Mouse (Mus musculus) cerebellum, postnatal 14 days (tissue): Measurements from ENCODE around the gene Cacna1i.

Experiments used
- DNase-seq, 2 experiments: peaks; one replicate each; pipeline ENCODE4 v3.0.0; 2021; ENCODE audit warnings: mixed read lengths in 2 of 2

Cacna1i gene

DNA sequence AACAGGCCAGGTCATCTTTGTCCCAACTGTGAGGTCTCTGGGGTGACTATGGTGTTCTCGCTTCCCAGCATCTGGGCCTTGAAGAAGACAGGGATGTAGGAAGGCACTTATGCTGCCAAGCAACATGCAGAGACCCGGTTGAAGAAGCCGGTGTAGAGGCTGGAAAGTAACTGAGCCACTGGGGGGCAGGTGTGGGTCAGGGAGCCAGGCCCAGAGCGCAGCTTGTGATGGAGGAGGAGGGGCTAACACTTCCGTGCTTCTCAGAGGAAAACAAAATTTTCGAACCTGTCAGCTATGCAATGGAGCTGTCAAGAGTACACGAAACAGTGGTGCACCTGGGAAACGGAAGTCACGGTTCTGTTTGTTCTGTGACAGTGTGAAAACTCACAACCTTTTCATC, 9.9 kb upstream of the Cacna1i start:
- peak; percentile 68 to 72 for DNase-seq

DNA sequence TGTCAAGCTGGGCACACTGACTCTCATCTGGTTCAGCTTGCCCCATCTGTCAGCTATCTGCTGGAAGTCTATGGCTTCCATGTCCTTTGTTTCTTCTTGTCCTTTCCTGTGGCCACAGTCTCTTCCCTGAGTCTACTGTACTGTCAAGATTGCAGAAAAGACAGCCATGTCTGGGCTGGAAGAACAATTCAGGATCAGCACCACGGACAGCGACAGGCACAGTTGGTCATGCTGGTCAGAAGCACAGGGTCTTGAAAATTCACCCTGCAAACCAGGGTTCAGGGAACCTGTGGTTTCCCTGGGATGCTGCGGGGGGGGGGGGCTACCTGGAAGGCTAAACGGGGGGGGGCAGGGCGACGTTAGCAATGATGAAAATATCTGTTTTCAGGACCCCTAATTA, 9.4 kb upstream of the Cacna1i start:
- peak in 1 of 2 experiments; percentile 39 for DNase-seq

DNA sequence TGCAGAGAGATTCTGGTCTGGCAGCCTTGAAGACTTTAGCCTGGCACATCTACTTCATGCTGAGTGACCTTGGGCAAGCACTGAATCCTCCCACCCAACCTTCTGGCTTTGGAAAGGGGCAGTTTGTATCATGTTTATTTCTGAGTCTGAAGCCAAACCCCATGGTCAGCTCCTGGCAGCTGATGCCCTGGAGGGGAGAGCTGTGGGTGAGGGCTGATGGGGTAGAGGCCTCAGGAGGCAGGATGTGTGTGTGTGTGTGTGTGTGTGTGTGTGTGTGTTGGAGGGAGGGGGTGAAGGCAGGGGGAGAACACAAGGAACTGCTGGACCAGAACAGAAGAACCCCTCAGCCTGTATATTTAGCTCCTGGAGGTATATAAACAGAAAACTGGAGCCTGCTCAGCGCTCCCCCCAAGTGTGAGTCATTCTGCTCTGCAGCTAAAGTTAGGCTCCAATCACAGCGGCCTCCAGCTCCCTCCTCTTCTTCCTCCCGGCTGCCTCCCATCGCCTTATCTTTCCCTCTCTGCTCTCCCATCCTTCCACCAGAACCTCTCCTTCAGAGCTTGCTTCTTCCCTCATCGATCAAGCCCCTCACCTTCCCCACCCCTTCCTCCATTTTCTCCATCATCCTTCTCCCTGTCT, 8.8 kb upstream of the Cacna1i start:
- DNase-seq = peak; percentile 63 to 75

- peak in 1 of 2 experiments; percentile 37 for DNase-seq
Measured at GRCm38 (mm10) chr15:80279053-80279452, 8.0 kb upstream of the Cacna1i start.

DNA sequence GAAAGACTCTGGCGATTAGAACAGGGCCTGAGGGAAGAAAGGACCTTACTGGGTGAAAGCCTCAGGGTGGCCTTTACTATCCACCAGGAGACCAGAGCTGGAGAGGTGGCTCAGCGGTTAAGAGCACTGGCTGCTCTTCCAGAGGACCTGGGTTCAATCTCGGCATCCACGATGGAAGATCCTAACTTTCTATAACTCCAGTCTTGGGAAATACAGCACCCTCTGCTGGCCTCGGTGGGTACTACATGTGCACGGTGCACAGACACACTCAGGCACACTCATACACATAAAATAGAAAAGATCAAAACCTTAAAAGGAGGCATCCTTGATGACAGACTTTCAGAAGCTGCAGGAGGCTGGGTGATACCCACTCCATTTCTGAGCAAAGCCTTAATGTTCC, 6.4 kb upstream of the Cacna1i start:
- peak; percentile 66 to 81 for DNase-seq

DNA sequence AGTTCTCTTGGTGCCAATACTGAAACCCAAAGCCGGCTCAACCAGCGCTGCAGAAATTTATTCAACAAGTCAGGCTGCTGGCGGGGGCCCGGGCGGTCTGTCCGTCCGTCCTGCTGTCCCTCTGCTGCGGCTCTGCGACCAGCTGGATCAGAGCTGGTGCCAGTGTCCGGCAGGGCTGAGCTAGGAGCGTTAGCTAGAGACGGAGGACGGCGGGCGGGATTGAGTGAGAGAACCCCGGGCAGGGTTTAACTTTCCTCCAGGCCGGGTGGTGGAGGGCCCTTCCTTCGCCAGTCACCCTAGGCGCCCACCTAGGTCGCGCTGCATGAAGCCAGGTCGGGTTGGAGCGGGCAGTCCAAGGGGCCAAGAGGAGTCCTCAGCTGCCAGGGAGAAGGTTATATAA, 998 bp downstream of the Cacna1i start:
- DNase-seq = peak; percentile 73 to 74

DNA sequence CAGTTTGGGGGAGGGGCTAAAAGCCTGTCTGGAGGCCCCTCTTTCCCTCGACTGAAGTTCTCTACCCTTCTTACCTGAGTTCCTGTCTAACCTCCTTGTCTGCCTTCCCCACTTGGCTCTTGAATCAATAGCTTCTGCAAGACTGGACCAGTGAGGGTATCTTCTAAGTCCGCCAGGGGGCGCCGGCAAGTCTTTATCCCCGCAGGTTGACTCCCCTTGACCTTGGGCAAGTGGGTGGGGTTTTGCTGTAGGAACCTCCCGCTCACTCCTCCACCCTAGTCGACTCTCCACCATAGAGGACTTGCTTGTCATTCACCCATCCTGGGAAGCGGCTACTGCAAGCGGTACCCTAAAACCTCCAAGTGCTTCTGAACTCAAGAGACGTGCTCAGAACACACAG, 2.4 kb downstream of the Cacna1i start:
- peak; percentile 84 to 85 for DNase-seq

GRCm38 (mm10) chr15:80297146-80297545, 10.1 kb downstream of the Cacna1i start:
- no peak for DNase-seq

GRCm38 (mm10) chr15:80303779-80304178, 16.7 kb downstream of the Cacna1i start:
- no peak for DNase-seq

DNA sequence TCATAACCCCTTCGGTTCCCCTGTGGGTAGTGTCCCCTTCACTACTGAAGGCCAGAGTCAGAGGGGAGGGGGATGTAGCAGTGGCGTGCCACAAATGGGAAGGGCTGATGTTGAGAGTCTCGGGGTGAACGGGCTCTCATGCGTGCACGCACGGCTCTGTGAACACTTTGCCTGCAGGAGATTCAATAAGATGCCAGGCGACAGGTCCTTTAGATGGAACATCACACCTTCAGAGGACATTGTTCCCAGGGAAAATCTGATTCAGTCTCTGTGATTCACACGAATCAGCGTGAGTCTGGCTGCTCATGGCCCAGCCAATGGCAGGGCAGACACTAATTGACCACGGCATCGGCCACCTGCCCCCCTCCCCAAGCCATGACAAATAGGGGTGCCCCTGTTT, 17.1 kb downstream of the Cacna1i start:
- no peak for DNase-seq

DNA sequence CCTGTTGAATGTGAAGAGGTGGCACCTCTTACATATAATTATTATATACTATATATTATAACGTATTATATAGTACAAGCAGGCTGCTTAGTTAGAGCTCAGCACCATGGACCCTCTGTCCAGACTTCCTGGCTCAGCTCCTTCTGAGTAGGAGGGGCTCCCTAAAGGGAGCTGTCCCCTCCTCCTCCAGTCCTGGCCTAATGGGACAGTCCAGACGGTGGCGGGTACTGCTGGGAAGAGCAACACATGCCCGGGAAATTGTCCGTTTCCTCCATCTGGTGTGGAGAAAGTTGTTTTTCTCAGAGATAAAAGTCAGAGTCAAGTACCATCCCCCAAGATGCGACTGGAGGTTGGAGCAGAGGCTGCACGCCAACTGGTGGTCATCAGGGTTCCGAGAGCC, 19.1 kb downstream of the Cacna1i start:
- DNase-seq = peak in 1 of 2 experiments; percentile 47

GRCm38 (mm10) chr15:80314731-80315130, 27.7 kb downstream of the Cacna1i start:
- DNase-seq = peak; percentile 71 to 80

DNA sequence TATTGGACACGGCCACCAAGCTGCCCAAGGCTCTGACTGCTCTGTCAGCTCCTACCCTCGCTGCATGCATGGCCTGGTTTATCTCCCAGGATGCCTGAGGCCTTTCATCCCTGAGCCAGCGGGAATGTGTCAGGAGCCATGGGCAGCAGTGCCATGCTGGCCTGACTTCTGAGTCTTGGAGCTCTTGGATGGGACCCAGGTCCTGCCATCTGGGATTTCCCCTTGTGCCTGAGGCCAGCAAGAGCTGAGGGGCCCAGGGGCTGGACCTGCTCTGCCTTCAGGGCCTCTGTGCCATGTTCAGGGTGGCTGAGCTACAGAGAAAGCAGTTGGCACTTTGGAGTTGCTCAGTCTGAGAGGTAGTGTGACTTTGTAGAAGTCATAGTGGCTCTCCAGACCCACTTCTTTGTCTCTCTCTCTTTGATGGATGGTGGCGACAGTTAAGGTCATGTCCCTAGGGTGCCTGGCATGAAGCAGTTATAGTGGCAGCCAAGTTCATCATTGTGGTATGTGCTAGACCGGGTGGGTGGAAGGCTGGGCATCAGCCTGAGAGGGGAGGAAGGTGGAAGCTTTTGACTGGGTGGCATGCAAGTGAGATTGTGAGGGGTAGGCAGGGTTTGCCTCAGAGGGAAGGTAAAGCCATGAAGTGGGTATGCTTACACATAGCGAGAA, 30.1 kb downstream of the Cacna1i start:
- peak; percentile 73 to 82 for DNase-seq

- peak; percentile 50 to 60 for DNase-seq
Measured at GRCm38 (mm10) chr15:80317841-80318530, 30.9 kb downstream of the Cacna1i start.

DNA sequence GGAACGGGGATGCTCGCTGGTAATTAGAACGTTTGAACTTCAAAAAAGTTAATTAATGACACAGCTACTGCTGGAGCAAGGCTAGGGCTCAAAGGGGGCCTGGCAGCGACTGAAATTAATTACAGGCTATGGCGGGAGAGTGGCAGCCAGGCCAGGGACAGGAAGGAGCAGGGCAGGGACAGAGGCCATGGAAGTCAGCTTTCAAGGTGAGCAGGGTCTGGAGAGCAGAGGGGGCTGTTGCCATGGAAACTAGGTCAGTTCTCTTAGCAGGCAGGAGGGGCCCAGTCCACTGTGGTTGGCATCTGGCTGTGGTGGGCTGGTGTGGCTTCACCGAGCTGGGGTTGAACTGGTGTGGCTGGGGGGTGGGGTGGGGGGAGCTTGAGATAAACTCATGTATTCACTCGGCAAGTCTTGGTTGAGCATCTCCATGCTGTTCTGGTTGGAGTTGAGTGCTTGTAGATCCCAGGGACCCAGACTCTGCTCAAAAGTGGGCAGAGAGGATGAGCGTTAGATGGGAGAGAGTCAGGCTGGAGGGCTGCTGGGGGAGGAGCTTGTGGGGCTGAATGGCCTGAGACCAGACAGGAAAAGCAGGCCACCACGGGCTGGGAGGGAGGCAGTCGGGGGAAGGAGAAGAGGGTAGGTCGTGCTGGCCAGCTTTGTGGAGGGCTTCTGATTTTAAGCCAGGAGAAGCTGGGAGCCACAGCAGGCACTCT, 31.7 kb downstream of the Cacna1i start:
- DNase-seq = no peak

- DNase-seq = no peak
Measured at GRCm38 (mm10) chr15:80319315-80319714, 32.3 kb downstream of the Cacna1i start.

- no peak for DNase-seq
Measured at GRCm38 (mm10) chr15:80319921-80320320, 32.9 kb downstream of the Cacna1i start.

GRCm38 (mm10) chr15:80325207-80325606, 38.2 kb downstream of the Cacna1i start:
- DNase-seq = no peak

DNA sequence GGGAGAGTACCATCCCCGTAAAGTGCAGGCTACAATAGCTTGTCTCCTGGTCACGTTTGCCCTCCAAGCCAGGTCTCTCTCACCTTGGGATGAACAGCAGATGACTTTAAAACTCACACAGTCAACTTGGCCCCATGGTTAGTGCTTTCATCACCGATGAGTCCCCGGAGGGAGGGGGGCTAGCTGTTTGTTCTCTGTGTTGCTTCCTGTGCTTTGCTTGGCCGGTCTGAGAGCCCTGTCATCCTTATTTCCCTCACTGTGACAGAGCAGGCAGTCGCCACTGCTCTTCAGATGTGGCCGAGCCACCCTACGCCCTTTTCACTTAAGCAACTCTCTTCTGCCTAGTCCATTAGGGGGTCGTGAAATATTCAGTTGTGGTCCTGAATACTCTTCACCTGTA, 38.7 kb downstream of the Cacna1i start:
- DNase-seq = no peak

- DNase-seq = no peak
Measured at GRCm38 (mm10) chr15:80326947-80327346, 39.9 kb downstream of the Cacna1i start.

GRCm38 (mm10) chr15:80327743-80328540, 40.9 kb downstream of the Cacna1i start:
- peak; percentile 98 to 99 for DNase-seq

GRCm38 (mm10) chr15:80330276-80330675, 43.2 kb downstream of the Cacna1i start:
- peak; percentile 76 to 78 for DNase-seq
